Mouse (Mus musculus): ENCODE results near the gene Sema3a. TPM values are rescaled to one million over a fixed set of nuclear protein-coding genes. Genes with fewer than 3 reads are reported as not detected.
A peak's percentile ranks its signal among the peaks of the same experiment; 100 is the strongest.

Sema3a gene
- polyA plus RNA-seq, 1 experiment from 2014 or later, result 24.7 TPM

- H3K36me3 ChIP-seq (ENCODE audit: insufficient read depth, low read length), result no peaks in the 10 kb centered on the region
- no peak overlapping the region for H3K27ac ChIP-seq (ENCODE audit: low read length)
- no peak overlapping the region for H3K4me2 ChIP-seq (replicated peaks; ENCODE audit: low read depth, low read length)
- H3K9me3 ChIP-seq (ENCODE audit: low read length), result no peaks in the 10 kb centered on the region
- H3K4me3 ChIP-seq (ENCODE audit: low read depth, low read length), result no peak overlapping the region
- no peaks in the 10 kb centered on the region for H3K4me1 ChIP-seq (ENCODE audit: insufficient read depth, low read depth, low read length)
- no peaks in the 10 kb centered on the region for H3K27me3 ChIP-seq (replicated peaks; ENCODE audit: insufficient read depth, low read length)
- TF ChIP-seq CTCF (IDR thresholded peaks at IDR 0.05), result no peak
- TF ChIP-seq EP300 (IDR thresholded peaks at IDR 0.05), result no peak
- no peak overlapping the region for H3K9ac ChIP-seq (replicated peaks; ENCODE audit: low read depth)
- DNase-seq (ENCODE audit: low spot score), result no peak
- no peak for ATAC-seq
- 91% methylated on average over 2 of the region's 2 CpGs for WGBS
These were observed 57.0 kb downstream of the Sema3a start for GRCm38 (mm10) chr5:13182186-13182585.

DNA sequence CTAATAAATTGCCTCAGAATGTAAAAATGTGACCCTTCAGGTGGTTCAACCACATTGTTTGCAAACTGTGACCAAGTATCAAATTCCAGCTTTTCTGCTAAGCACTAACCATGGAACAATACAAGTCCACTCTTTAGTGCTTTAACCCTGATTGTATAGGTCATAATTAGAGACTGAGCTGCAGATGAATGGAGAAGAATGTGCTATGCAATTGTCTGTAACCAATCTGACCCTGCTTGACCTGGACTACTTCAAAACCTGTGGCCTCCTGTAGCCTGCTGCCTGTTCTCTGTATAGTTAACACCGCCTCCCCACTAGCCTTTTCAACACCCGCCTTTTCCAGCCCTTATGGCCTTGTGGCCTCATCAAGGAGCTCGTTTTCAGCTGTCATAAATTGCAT, 72.7 kb downstream of the Sema3a start:
- DNase-seq (ENCODE audit: low spot score), result no peak
- Histone ChIP-seq H3K27ac (ENCODE audit: low read length) (no peak overlapping the region), H3K36me3 (ENCODE audit: insufficient read depth, low read length) (no peaks in the 10 kb centered on the region), H3K4me2 (replicated peaks; ENCODE audit: low read depth, low read length) (no peak overlapping the region), H3K4me1 (ENCODE audit: insufficient read depth, low read depth, low read length) (no peaks in the 10 kb centered on the region), H3K9ac (replicated peaks; ENCODE audit: low read depth) (no peak overlapping the region), H3K27me3 (replicated peaks; ENCODE audit: insufficient read depth, low read length) (no peaks in the 10 kb centered on the region), H3K4me3 (ENCODE audit: low read depth, low read length) (no peak overlapping the region), H3K9me3 (ENCODE audit: low read length) (no peaks in the 10 kb centered on the region)
- WGBS, result 42% methylated on average over 3 of the region's 3 CpGs
- no peak for TF ChIP-seq CTCF (IDR thresholded peaks at IDR 0.05)
- no peak for TF ChIP-seq EP300 (IDR thresholded peaks at IDR 0.05)
- ATAC-seq, result no peak

- DNase-seq (ENCODE audit: low spot score) (no peak), ATAC-seq (no peak)
- no peak overlapping the region for H3K4me2 ChIP-seq (replicated peaks; ENCODE audit: low read depth, low read length)
- H3K4me3 ChIP-seq (ENCODE audit: low read depth, low read length), result no peak overlapping the region
- no peak overlapping the region for H3K27ac ChIP-seq (ENCODE audit: low read length)
- no peaks in the 10 kb centered on the region for H3K27me3 ChIP-seq (replicated peaks; ENCODE audit: insufficient read depth, low read length)
- H3K36me3 ChIP-seq (ENCODE audit: insufficient read depth, low read length), result no peaks in the 10 kb centered on the region
- no peak overlapping the region for H3K9ac ChIP-seq (replicated peaks; ENCODE audit: low read depth)
- no peaks in the 10 kb centered on the region for H3K9me3 ChIP-seq (ENCODE audit: low read length)
- TF ChIP-seq CTCF (IDR thresholded peaks at IDR 0.05) (no peak), EP300 (IDR thresholded peaks at IDR 0.05) (no peak)
- 81% methylated on average over 6 of the region's 6 CpGs for WGBS
- no peaks in the 10 kb centered on the region for H3K4me1 ChIP-seq (ENCODE audit: insufficient read depth, low read depth, low read length)
These were observed 74.5 kb downstream of the Sema3a start for GRCm38 (mm10) chr5:13199709-13200108.

GRCm38 (mm10) chr5:13255353-13255752, 130.1 kb downstream of the Sema3a start:
- Histone ChIP-seq H3K36me3 (ENCODE audit: insufficient read depth, low read length) (no peaks in the 10 kb centered on the region), H3K4me1 (ENCODE audit: insufficient read depth, low read depth, low read length) (no peaks in the 10 kb centered on the region), H3K9me3 (ENCODE audit: low read length) (no peaks in the 10 kb centered on the region), H3K9ac (replicated peaks; ENCODE audit: low read depth) (no peak overlapping the region), H3K4me2 (replicated peaks; ENCODE audit: low read depth, low read length) (no peak overlapping the region), H3K4me3 (ENCODE audit: low read depth, low read length) (no peak overlapping the region), H3K27me3 (replicated peaks; ENCODE audit: insufficient read depth, low read length) (no peaks in the 10 kb centered on the region), H3K27ac (ENCODE audit: low read length) (no peak overlapping the region)
- ATAC-seq (0 out of 2 replicates have a peak, but pooled peaks have one; percentile 12), DNase-seq (ENCODE audit: low spot score) (peak; percentile 64)
- 30% methylated on average over 3 of the region's 3 CpGs for WGBS
- TF ChIP-seq EP300 (IDR thresholded peaks at IDR 0.05) (no peak), CTCF (IDR thresholded peaks at IDR 0.05) (no peak)

- TF ChIP-seq CTCF (IDR thresholded peaks at IDR 0.05) (no peak), EP300 (IDR thresholded peaks at IDR 0.05) (no peak)
- Histone ChIP-seq H3K9ac (replicated peaks; ENCODE audit: low read depth) (no peak overlapping the region), H3K4me2 (replicated peaks; ENCODE audit: low read depth, low read length) (no peak overlapping the region), H3K4me1 (ENCODE audit: insufficient read depth, low read depth, low read length) (no peaks in the 10 kb centered on the region), H3K27me3 (replicated peaks; ENCODE audit: insufficient read depth, low read length) (no peaks in the 10 kb centered on the region), H3K27ac (ENCODE audit: low read length) (no peak overlapping the region), H3K9me3 (ENCODE audit: low read length) (no peaks in the 10 kb centered on the region), H3K36me3 (ENCODE audit: insufficient read depth, low read length) (no peaks in the 10 kb centered on the region), H3K4me3 (ENCODE audit: low read depth, low read length) (no peak overlapping the region)
- 38% methylated on average over 1 of the region's 1 CpGs for WGBS
- DNase-seq (ENCODE audit: low spot score) (no peak), ATAC-seq (no peak)
These were observed 131.1 kb downstream of the Sema3a start for GRCm38 (mm10) chr5:13256321-13256720.

DNA sequence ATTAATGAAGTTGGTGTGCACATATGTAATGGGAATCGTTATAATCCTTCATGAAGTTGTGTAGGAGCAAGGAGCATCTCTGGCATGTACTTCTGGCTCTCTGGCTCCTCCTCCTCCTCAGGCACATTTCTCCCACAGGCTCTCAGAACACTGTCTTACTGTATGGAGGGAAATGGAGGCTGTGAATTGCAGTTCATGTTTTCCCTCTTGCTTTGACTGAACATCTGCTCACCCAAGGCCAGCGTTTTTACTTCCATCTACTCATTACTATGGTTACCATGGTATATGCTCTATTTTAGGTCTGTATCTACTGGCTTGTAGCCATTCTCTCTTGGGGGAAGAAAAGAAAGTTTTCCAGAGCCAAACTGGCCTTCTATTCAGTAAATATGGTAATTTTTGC, 137.9 kb downstream of the Sema3a start:
- Histone ChIP-seq H3K4me3 (ENCODE audit: low read depth, low read length) (no peak overlapping the region), H3K9ac (replicated peaks; ENCODE audit: low read depth) (no peak overlapping the region), H3K4me2 (replicated peaks; ENCODE audit: low read depth, low read length) (no peak overlapping the region), H3K9me3 (ENCODE audit: low read length) (no peaks in the 10 kb centered on the region), H3K27ac (ENCODE audit: low read length) (no peak overlapping the region), H3K4me1 (ENCODE audit: insufficient read depth, low read depth, low read length) (no peaks in the 10 kb centered on the region), H3K36me3 (ENCODE audit: insufficient read depth, low read length) (no peaks in the 10 kb centered on the region), H3K27me3 (replicated peaks; ENCODE audit: insufficient read depth, low read length) (no peaks in the 10 kb centered on the region)
- no peak for ATAC-seq
- TF ChIP-seq CTCF (IDR thresholded peaks at IDR 0.05), result no peak
- TF ChIP-seq EP300 (IDR thresholded peaks at IDR 0.05), result no peak
- DNase-seq (ENCODE audit: low spot score), result no peak
- 69% methylated on average over 2 of the region's 2 CpGs for WGBS

DNA sequence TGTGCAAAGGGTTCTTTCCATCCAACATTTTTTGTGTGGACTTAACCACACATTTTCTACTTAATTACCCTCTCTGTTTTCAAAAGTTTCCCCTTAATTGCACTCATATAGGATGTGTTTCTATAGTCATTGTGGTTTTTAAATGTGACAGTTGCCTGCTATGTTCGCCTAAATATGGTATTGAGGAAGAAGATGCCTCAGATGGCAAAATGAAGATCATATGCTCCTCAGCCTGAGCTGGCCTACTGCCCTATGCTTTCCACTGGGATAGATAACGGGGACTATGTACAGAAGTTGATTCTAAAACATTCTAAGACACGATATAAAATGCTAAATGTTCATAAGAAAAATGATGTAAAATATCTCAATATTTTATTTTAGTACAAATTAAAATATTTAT, 138.3 kb downstream of the Sema3a start:
- no peak overlapping the region for H3K9ac ChIP-seq (replicated peaks; ENCODE audit: low read depth)
- H3K27ac ChIP-seq (ENCODE audit: low read length), result no peak overlapping the region
- no peaks in the 10 kb centered on the region for H3K9me3 ChIP-seq (ENCODE audit: low read length)
- DNase-seq (ENCODE audit: low spot score), result no peak
- ATAC-seq, result no peak
- TF ChIP-seq CTCF (IDR thresholded peaks at IDR 0.05) (no peak), EP300 (IDR thresholded peaks at IDR 0.05) (no peak)
- H3K4me1 ChIP-seq (ENCODE audit: insufficient read depth, low read depth, low read length), result no peaks in the 10 kb centered on the region
- H3K4me3 ChIP-seq (ENCODE audit: low read depth, low read length), result no peak overlapping the region
- H3K36me3 ChIP-seq (ENCODE audit: insufficient read depth, low read length), result no peaks in the 10 kb centered on the region
- WGBS, result 79% methylated on average over 3 of the region's 3 CpGs
- no peak overlapping the region for H3K4me2 ChIP-seq (replicated peaks; ENCODE audit: low read depth, low read length)
- no peaks in the 10 kb centered on the region for H3K27me3 ChIP-seq (replicated peaks; ENCODE audit: insufficient read depth, low read length)

Measured in lung, postnatal 0 days (tissue).